Mouse (Mus musculus): ENCODE measurements around the gene Plppr1.
"Not testable (repeated sequence)": the region's sequence is repeated elsewhere in the genome, so short reads cannot be mapped to it uniquely, and the experiment has no call there.

DNA sequence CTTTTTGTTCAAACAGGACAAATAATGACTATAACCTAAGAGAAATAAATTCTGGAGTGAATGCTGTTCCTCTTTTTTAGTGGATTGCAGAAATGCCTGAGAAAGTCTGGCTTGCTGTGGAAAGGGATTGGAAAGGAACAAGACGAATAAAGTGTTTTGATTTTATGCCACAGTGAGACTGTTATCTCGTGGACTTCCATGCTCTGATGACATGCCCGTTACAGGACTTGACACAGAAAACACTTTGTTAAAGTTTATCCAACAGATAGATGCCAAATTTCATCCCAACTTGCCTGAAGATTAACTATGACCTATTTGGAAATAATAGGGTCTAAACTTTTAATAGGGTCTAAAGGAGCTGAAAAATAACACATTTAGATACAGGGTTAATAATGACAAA lies 281.0 kb downstream of the Plppr1 start:
- TF ChIP-seq CTCF (IDR thresholded peaks at IDR 0.05; ENCODE audit: borderline replicate concordance, extremely low read depth, insufficient read depth, insufficient read length); POLR2A (IDR thresholded peaks at IDR 0.05; ENCODE audit: borderline replicate concordance, extremely low read depth, insufficient read depth, insufficient read length, poor library complexity, severe bottlenecking): not testable (repeated sequence)

All from brain, embryonic 14.5 days (tissue).